Mouse (Mus musculus) embryo, embryonic 11.5 days (tissue): ENCODE data around the gene Lrpap1.
A peak's percentile ranks its signal among the peaks of the same experiment; 100 is the strongest.

ENCODE experiments used
- DNase-seq: peaks from one replicate; pipeline ENCODE4 v3.0.0-alpha.2; 2012; ENCODE audit warnings: low read depth, low spot score

The Lrpap1 gene

DNA sequence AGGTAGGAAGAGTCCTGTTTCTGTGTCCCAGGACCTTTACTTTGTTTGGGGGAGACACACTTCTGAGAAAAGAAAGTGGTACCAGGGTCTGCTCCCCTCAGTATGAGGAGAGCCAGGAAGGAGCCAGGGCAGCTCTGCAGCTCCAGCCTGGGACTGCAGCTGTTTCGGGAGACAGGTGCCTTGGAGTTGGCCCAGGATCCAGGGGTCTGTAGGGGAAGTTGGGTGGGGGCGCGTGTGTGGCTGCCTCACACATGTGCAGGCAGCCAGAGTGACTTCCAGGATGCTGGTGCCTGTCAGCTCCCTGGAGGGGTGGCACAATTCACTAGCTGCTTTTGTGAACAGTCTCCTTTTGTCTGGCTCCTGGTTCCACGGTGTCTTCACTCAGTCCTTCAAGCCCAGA, 48.0 kb downstream of the Lrpap1 start:
- no peak for DNase-seq

DNA sequence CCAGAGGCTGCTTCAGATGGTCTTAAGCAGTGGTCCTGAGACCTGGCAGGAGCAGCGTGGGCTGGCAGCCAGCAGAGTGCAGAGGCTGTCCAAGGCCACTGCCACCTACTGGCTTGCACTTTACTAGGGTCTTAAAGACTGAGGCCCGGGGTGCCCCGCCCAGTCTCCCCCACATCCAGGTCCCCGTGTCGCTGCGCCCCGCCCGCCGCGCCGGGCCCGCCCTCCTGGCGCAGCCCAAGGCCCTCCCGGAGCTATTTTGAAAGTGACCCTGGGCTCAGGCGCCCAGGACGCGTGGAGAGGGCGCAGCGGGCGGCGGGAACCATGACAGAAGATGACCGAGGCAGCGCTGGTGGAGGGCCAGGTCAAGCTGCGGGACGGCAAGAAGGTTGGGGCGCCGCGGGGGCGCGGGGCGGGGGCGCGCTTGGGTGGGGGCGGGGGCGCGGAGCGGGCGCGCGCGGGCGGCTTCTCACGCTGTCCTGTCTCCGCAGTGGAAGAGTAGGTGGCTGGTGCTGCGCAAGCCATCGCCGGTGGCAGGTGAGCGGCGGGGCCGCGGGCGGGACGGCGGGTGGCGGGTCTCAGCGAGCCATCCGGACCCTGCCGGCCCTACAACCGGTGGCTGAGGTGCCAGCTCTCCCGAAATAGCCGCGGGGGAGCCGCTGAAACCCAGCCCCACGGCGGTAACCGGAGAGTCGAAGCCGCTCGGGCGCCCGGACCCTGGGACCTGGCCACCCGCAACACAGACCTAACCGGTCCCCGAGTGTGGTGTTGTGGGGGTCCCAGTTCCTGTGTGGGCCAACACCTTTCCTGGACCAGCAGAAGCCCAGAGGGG, 48.7 kb downstream of the Lrpap1 start, which contains the start of gene Dok7:
Gene Dok7, plus strand, starts transcription at position 163 of the 829 bp plus-strand sequence.
- no peak for DNase-seq

DNA sequence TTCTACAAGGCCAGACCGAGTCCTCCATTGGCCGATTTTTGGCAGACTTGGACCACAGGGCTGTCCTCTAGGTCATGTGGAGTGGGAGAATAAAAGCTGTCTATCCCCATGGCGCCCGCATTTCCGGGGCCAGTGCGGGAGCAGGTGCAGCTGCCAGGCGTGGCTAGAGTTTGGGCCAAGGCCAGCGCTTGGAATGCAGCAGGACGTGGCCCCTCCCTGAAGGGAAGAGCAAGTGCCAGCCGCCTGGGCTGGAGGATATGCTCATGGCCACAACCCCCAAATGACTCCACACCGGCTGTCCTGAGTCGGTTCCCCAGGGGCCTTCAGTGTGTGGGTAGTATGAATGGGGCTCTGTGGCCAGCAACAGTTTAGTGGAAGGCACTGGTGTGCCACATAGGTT, 50.5 kb downstream of the Lrpap1 start:
- no peak for DNase-seq

DNA sequence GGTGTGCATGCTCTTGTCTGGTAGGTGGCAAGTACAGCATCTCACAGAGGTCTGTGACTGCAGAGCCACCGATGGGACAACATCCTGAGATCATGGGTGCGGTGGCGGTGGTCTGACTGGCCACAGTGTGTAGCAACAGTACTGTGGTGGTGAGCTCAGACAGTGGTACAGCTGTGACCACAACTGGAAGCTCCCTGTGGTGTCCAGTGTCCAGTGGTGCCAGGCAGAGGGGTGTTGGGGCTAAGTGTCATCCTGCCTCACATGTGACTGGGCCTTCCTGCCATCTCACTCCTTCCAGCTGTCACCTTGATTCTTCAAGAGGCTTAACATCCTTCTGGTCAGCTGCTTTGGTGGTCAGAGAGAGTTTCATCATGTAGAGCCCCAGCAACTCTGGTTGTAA, 50.9 kb downstream of the Lrpap1 start:
- DNase-seq: no peak

GRCm38 (mm10) chr5:35050541-35050940, 55.0 kb downstream of the Lrpap1 start:
- no peak for DNase-seq

DNA sequence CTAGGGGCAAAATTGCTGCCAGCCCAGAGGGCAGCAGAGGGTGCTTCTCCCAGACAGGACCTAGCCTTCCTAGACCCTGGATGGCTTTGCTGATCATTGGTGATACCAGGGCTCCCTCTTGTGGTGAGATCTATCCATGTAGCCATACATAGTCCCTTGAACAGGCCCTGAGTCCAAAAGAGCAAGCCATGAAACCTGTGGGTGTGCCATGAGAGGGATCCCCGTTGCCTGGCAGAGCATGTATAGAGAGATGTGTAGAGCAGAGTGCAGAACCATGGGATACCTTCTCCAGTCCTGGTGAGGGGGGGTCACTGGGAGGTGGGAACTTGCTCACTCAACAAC, 62.5 kb downstream of the Lrpap1 start:
- peak; percentile 69 for DNase-seq

GRCm38 (mm10) chr5:35042431-35043109, 63.0 kb downstream of the Lrpap1 start:
- no peak for DNase-seq
